Mouse (Mus musculus) lung, adult 2 months (tissue): ENCODE data around the gene Pmf1.

Experiments used
- CTCF ChIP-seq: fragments of 200-500 bp; IDR thresholded peaks from 2 replicates; pipeline ENCODE4 v1.5.1; 2011; ENCODE audit warnings: mild to moderate bottlenecking, low read length, control low read depth; ENCODE audit not compliant: insufficient read depth
- POLR2A ChIP-seq: fragments of 200-500 bp; IDR thresholded peaks from 2 replicates; pipeline ENCODE4 v1.6.1; 2011; ENCODE audit warnings: low read depth, mild to moderate bottlenecking, control low read depth, low read length, borderline replicate concordance; ENCODE audit errors: extremely low read depth

DNA sequence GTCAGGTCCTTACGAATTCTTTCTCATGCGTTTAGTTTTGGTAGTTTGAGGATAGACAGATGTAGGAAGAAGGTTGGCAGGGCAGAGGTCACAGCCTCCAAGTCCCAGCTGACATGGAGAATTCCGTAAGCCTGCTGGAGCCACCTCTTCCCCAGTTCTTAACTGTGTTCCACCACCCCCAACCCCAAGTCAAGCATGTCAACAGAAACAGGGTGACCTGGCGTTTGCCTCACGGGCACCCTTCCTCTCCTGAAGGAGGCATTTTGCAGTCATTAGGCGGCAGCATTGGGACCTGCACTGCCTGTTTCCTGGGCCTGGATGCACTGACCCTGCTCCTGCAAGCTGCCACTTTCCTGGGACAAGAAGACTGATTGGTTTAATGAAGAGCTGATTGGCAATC is 7.9 kb upstream of the Pmf1 start:
- TF ChIP-seq CTCF (no peak), POLR2A (no peak)
